Mouse (Mus musculus): ENCODE measurements around the gene Slc6a17. TPM values are rescaled to one million over a fixed set of nuclear protein-coding genes. Genes with fewer than 3 reads are reported as not detected.

Gene Slc6a17
- total and polyA plus RNA-seq, 3 experiments = 0.11 to 1.2 TPM; not detected in 1

DNA sequence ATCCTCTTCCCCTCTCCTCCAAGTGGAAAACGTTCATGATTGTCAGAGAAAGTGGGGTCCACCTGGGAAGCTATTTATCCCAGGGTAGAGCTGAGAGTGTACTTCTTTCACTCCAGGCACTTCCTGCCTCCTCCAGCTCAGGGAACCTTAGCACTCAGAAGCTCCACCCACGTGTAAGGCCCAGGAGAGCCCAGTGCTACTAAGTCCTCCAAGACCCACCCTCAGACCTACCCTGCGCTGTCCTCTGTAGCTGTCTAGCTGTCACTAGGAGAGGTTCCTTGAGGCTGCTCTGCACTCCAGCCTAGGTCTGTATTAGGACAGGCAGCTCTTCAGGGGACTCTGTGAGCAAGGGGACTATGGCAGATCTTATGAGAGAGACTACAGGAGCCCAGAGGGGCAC is 40.9 kb upstream of the Slc6a17 start:
- DNase-seq (ENCODE audit: low spot score) (no peak), ATAC-seq (ENCODE audit: extremely low read depth, insufficient number of reproducible peaks, low FRiP score, poor library complexity, severe bottlenecking) (no peak)
- H3K9me3 ChIP-seq (replicated peaks) = no peaks in the 10 kb centered on the region
- H3K4me3 ChIP-seq (ENCODE audit: low read depth, low read length) = no peak overlapping the region
- TF ChIP-seq GATA2 (IDR thresholded peaks at IDR 0.05; ENCODE audit: borderline replicate concordance, low read depth, low read length) = no peak
- TF ChIP-seq TAL1 (conservative IDR thresholded peaks at IDR 0.05; ENCODE audit: low read depth, low read length) = no peak
- TF ChIP-seq POLR2AphosphoS5 (IDR thresholded peaks at IDR 0.05; ENCODE audit: insufficient replicate concordance, low read depth, low read length) = no peak
- no peak for TF ChIP-seq GATA1 (IDR thresholded peaks at IDR 0.05; ENCODE audit: borderline replicate concordance, low read length)
- no peak for TF ChIP-seq CTCF (IDR thresholded peaks at IDR 0.05; ENCODE audit: low read depth, low read length)
- H3K4me1 ChIP-seq (ENCODE audit: insufficient read depth, low read depth, low read length) = no peaks in the 10 kb centered on the region
- peaks cover 44% of the 10 kb centered on the region for H3K27me3 ChIP-seq (ENCODE audit: insufficient read depth, low read length)
- H3K36me3 ChIP-seq (replicated peaks) = no peaks in the 10 kb centered on the region

DNA sequence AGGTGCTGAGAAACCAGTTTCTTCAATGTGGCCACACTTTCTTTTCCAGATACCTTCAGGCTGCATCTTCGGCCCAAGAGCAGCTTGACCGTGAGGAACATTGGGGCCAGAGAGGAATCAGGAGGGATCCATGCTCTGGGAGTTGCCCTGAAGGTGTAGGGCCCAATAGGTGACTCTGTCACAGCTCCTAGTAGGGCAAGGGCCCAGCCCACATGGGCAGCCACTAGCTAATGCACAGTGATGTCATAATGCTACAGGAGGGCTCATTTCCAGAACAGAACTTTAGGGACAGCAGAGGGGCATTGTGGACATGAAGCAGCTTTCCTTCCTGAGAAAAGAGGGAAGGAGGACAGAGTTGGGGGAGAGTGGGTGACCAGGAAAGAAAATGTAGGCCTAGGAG is 37.0 kb upstream of the Slc6a17 start, which contains the start of gene Ubl4b:
Gene Ubl4b, minus strand, starts transcription at position 232 of the 400 bp plus-strand sequence.
- no peak within 1 kb of the TSS for H3K4me3 ChIP-seq (ENCODE audit: low read depth, low read length)
- peaks cover 32% of the 10 kb centered on the region for H3K27me3 ChIP-seq (ENCODE audit: insufficient read depth, low read length)
- H3K9me3 ChIP-seq (replicated peaks) = no peaks in the 10 kb centered on the region
- DNase-seq (ENCODE audit: low spot score) (no peak), ATAC-seq (ENCODE audit: extremely low read depth, insufficient number of reproducible peaks, low FRiP score, poor library complexity, severe bottlenecking) (no peak)
- TF ChIP-seq POLR2AphosphoS5 (IDR thresholded peaks at IDR 0.05; ENCODE audit: insufficient replicate concordance, low read depth, low read length) = no peak
- TF ChIP-seq CTCF (IDR thresholded peaks at IDR 0.05; ENCODE audit: low read depth, low read length) = no peak
- no peak for TF ChIP-seq TAL1 (conservative IDR thresholded peaks at IDR 0.05; ENCODE audit: low read depth, low read length)
- no peak for TF ChIP-seq GATA2 (IDR thresholded peaks at IDR 0.05; ENCODE audit: borderline replicate concordance, low read depth, low read length)
- TF ChIP-seq GATA1 (IDR thresholded peaks at IDR 0.05; ENCODE audit: borderline replicate concordance, low read length) = no peak
- no peaks in the 10 kb centered on the region for H3K36me3 ChIP-seq (replicated peaks)
- H3K4me1 ChIP-seq (ENCODE audit: insufficient read depth, low read depth, low read length) = no peaks in the 10 kb centered on the region

DNA sequence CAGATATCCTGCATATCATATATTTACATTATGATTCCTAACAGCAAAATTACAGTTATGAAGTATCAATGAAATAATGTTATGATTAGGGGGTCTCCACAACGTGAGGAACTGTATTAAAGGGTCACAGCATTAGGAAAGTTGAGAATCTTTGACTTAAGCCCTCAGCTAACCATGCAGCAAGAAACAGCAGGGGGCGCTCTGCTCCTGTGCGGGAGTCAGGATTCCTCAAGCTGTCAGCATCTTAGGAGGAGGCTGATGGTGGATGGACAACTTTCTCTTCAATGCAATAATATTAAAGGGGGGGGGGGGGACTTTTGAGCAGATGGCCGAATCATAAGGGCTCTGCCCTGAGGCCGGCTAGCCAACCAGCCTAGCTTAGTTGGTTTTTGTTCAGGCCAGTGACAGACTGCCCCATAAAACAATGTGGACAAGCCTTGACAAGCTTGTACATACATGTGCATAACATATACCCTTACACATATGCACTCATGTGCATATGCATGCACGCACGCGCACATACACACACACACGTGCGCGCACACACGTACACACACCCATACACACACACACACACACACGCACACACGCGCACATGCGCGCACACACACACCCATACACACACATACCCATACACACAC is 32.7 kb upstream of the Slc6a17 start:
- Histone ChIP-seq H3K36me3 (replicated peaks) (no peaks in the 10 kb centered on the region), H3K27me3 (ENCODE audit: insufficient read depth, low read length) (peaks cover 25% of the 10 kb centered on the region), H3K4me3 (ENCODE audit: low read depth, low read length) (no peak overlapping the region), H3K9me3 (replicated peaks) (no peaks in the 10 kb centered on the region), H3K4me1 (ENCODE audit: insufficient read depth, low read depth, low read length) (no peaks in the 10 kb centered on the region)
- ATAC-seq (ENCODE audit: extremely low read depth, insufficient number of reproducible peaks, low FRiP score, poor library complexity, severe bottlenecking) (no peak; the same call in 1 of the 2 replicates), DNase-seq (ENCODE audit: low spot score) (peak; percentile 25)
- TF ChIP-seq TAL1 (conservative IDR thresholded peaks at IDR 0.05; ENCODE audit: low read depth, low read length) (no peak), POLR2AphosphoS5 (IDR thresholded peaks at IDR 0.05; ENCODE audit: insufficient replicate concordance, low read depth, low read length) (no peak), CTCF (IDR thresholded peaks at IDR 0.05; ENCODE audit: low read depth, low read length) (peak; percentile 38; the same call in 1 of the 2 replicates), GATA2 (IDR thresholded peaks at IDR 0.05; ENCODE audit: borderline replicate concordance, low read depth, low read length) (no peak)

GRCm38 (mm10) chr3:107546956-107547355 is 29.1 kb upstream of the Slc6a17 start:
- TF ChIP-seq TAL1 (conservative IDR thresholded peaks at IDR 0.05; ENCODE audit: low read depth, low read length) = no peak
- TF ChIP-seq GATA1 (IDR thresholded peaks at IDR 0.05; ENCODE audit: borderline replicate concordance, low read length) = no peak
- no peak for TF ChIP-seq POLR2AphosphoS5 (IDR thresholded peaks at IDR 0.05; ENCODE audit: insufficient replicate concordance, low read depth, low read length)
- no peak for TF ChIP-seq GATA2 (IDR thresholded peaks at IDR 0.05; ENCODE audit: borderline replicate concordance, low read depth, low read length)
- Histone ChIP-seq H3K4me1 (ENCODE audit: insufficient read depth, low read depth, low read length) (no peaks in the 10 kb centered on the region), H3K27me3 (ENCODE audit: insufficient read depth, low read length) (peaks cover 8% of the 10 kb centered on the region), H3K4me3 (ENCODE audit: low read depth, low read length) (no peak overlapping the region), H3K9me3 (replicated peaks) (no peaks in the 10 kb centered on the region), H3K36me3 (replicated peaks) (no peaks in the 10 kb centered on the region)
- ATAC-seq (ENCODE audit: extremely low read depth, insufficient number of reproducible peaks, low FRiP score, poor library complexity, severe bottlenecking) = no peak
- no peak for DNase-seq (ENCODE audit: low spot score)

- Histone ChIP-seq H3K4me1 (ENCODE audit: insufficient read depth, low read depth, low read length) (no peaks in the 10 kb centered on the region), H3K36me3 (replicated peaks) (no peaks in the 10 kb centered on the region), H3K4me3 (ENCODE audit: low read depth, low read length) (no peak overlapping the region), H3K9me3 (replicated peaks) (no peaks in the 10 kb centered on the region), H3K27me3 (ENCODE audit: insufficient read depth, low read length) (peaks cover 7% of the 10 kb centered on the region)
- no peak for ATAC-seq (ENCODE audit: extremely low read depth, insufficient number of reproducible peaks, low FRiP score, poor library complexity, severe bottlenecking)
- no peak for TF ChIP-seq TAL1 (conservative IDR thresholded peaks at IDR 0.05; ENCODE audit: low read depth, low read length)
- no peak for TF ChIP-seq POLR2AphosphoS5 (IDR thresholded peaks at IDR 0.05; ENCODE audit: insufficient replicate concordance, low read depth, low read length)
- no peak for TF ChIP-seq GATA1 (IDR thresholded peaks at IDR 0.05; ENCODE audit: borderline replicate concordance, low read length)
- no peak for TF ChIP-seq CTCF (IDR thresholded peaks at IDR 0.05; ENCODE audit: low read depth, low read length)
- TF ChIP-seq GATA2 (IDR thresholded peaks at IDR 0.05; ENCODE audit: borderline replicate concordance, low read depth, low read length) = no peak
- no peak for DNase-seq (ENCODE audit: low spot score)
Observed at GRCm38 (mm10) chr3:107545716-107546412, 28.0 kb upstream of the Slc6a17 start.

GRCm38 (mm10) chr3:107545278-107545677 is 27.5 kb upstream of the Slc6a17 start:
- Histone ChIP-seq H3K27me3 (ENCODE audit: insufficient read depth, low read length) (peaks cover 9% of the 10 kb centered on the region), H3K4me3 (ENCODE audit: low read depth, low read length) (no peak overlapping the region), H3K36me3 (replicated peaks) (no peaks in the 10 kb centered on the region), H3K4me1 (ENCODE audit: insufficient read depth, low read depth, low read length) (no peaks in the 10 kb centered on the region), H3K9me3 (replicated peaks) (no peaks in the 10 kb centered on the region)
- ATAC-seq (ENCODE audit: extremely low read depth, insufficient number of reproducible peaks, low FRiP score, poor library complexity, severe bottlenecking) (no peak), DNase-seq (ENCODE audit: low spot score) (no peak)
- TF ChIP-seq POLR2AphosphoS5 (IDR thresholded peaks at IDR 0.05; ENCODE audit: insufficient replicate concordance, low read depth, low read length) = no peak

Measured in G1E (cell line).